Mouse (Mus musculus): Measurements from ENCODE around the gene Irf2bpl.

GRCm38 (mm10) chr12:86916796-86917573 lies 32.4 kb upstream of the Irf2bpl start:
- TF ChIP-seq POLR2A (IDR thresholded peaks at IDR 0.05; ENCODE audit: borderline replicate concordance, extremely low read depth, low read depth, low read length) (no peak), CTCF (IDR thresholded peaks at IDR 0.05; ENCODE audit: insufficient read depth, low read length) (no peak)

All from lung, adult 2 months (tissue).